8 mouse cellular contexts compared by ENCODE assay signal in the genomic region with DNA sequence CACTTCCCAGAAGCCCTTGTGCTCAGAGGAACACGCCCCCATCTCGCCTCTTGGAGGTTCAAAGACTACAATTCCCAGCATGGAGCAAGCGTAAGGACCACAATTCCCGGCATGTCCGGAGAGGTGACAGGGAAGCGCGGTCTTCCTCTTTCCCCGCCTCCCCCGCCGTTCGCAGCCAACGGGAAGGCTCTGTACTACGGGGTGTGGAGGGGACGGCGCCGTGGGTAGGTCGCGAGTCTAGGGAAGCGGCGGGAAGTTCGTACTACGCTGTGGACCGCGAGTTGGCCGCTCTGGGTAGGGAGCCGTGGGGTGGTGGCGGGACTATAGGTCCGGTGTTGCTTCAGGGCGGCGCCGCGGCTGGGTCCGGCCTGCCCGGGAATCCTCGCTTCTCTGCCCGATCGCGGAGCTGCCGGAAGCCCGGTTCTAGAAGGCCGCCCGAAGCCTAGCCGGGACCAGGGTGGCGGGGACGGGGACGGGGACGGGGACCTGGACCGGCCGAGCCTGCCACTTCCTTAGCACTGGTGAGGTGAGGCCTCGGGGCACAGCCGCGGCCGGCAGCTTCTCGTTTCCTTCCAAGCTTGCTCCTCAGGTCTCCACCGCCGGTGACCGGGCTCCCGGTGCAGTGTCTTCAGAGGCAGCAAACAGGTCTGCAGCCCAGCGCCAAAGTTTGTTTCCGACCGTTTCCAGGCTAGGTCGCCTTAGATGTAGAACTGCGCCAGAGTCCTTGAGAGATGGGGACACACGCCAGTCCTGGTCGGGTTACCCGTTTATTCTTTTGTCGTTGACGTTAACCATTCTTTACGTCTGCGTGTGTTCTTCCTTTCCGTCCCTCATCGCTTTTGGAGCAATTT. TPM values are rescaled to one million over a fixed set of nuclear protein-coding genes. Genes with fewer than 3 reads are reported as not detected.
A peak's percentile ranks its signal among the peaks of the same experiment; 100 is the strongest.
DNase-seq lines count a peak whose midpoint lies in the region; ATAC-seq lines count a peak whose summit lies in the region.

A gene (plus strand): TSS at position 164 of the 851 bp plus-strand sequence.

- peak within 1 kb of the TSS; percentile 88 for H3K9ac ChIP-seq in lung, embryonic 16.5 days (ENCODE audit: low read length)

- no peaks in the 10 kb centered on the region for H3K36me3 ChIP-seq in lung, embryonic 16.5 days (ENCODE audit: control insufficient read depth, insufficient read depth, low read length)

- DNase-seq in MEL-GATA-1-ER (ENCODE audit: extremely low read depth, low read depth), result peak; percentile 98
- DNase-seq in cerebellum, adult 8-10 months, result peak; percentile 95
- DNase-seq in forelimb bud, embryonic 11.5 days (ENCODE audit: low read depth, low spot score), result peak; percentile 97
- peak; percentile 93 for DNase-seq in layer of hippocampus, adult 9-10 months (ENCODE audit: low spot score)
- peak; percentile 77 for DNase-seq in ovary, postnatal 10 days (ENCODE audit: low spot score)
- peak; percentile 84 to 90 for DNase-seq in thymus, postnatal 10 days (ENCODE audit: low spot score in 2 of 2)

- H3K27ac ChIP-seq in lung, embryonic 16.5 days (ENCODE audit: low read length), result peak within 1 kb of the TSS; percentile 67

- peak within 1 kb of the TSS; percentile 79 for H3K4me2 ChIP-seq in lung, embryonic 16.5 days (ENCODE audit: low read depth, low read length)

- H3K27me3 ChIP-seq in lung, embryonic 16.5 days (ENCODE audit: control insufficient read depth, insufficient read depth, low read depth, low read length), result no peaks in the 10 kb centered on the region

- H3K9me3 ChIP-seq in lung, embryonic 16.5 days (ENCODE audit: control insufficient read depth, low read length), result peaks cover 2% of the 10 kb centered on the region; the same call in 1 of the 2 replicates

- H3K4me1 ChIP-seq in lung, embryonic 16.5 days (replicated peaks; ENCODE audit: control insufficient read depth, insufficient read depth, low read length), result no peaks in the 10 kb centered on the region; the same call in 1 of the 2 replicates

- H3K4me3 ChIP-seq in lung, embryonic 16.5 days (ENCODE audit: low read length), result peak within 1 kb of the TSS; percentile 95

- peak; percentile 96 to 99 for ATAC-seq in hematopoietic stem cell, adult 5-6 weeks (replicated peaks in 1 of 2; ENCODE audit: insufficient read depth in 1 of 2, low FRiP score in 2 of 2, low TSS enrichment in 1 of 2, low read depth in 1 of 2, poor library complexity in 2 of 2, severe bottlenecking in 2 of 2)
- peak; percentile 100 for ATAC-seq in lung, embryonic 16.5 days (ENCODE audit: low read depth)

- under 1% methylated on average over 71 of the region's 72 CpGs for WGBS in lung, embryonic 16.5 days

RNA-seq across cellular contexts. Expression of the gene that starts here (rescaled TPM):
- total RNA-seq in hematopoietic stem cell, adult 5-6 weeks (2017), result 145 and 151 TPM in 2 replicates
- 67.7 and 71.6 TPM in 2 replicates for polyA plus RNA-seq in lung, embryonic 16.5 days (2015; fragmentation: Nextera tagmentation; extraction: Ambion mirVana)

Comparison
In these comparisons a context has a peak if more than half of its experiments do, and no peak if none do; other contexts are left out.
1. Peak in every context shown above with its lines: DNase-seq, ATAC-seq, H3K4me3 ChIP-seq and H3K27ac ChIP-seq.